Mouse (Mus musculus): ENCODE results near the gene Fggy.

Fggy gene

DNA sequence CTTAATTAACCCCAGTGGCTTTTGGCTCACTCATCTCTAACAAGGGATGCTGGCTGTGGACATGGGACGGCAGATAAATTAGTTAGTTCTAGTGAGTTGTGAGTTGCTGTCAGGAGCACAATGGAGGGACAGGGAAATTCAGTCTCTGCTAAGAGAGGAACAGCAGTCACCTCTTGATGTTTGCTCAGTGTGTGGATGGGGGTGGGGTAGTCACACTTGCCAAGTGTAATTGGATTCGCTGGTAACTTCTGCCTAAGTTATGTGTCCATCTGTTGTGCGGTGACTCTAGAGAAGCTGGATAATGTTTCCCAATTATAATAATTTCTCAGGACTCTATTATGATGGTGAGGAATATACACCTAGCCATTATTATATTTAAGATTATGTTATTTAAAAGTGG, 107.0 kb downstream of the Fggy start:
- no peak for DNase-seq (ENCODE audit: low spot score)

DNA sequence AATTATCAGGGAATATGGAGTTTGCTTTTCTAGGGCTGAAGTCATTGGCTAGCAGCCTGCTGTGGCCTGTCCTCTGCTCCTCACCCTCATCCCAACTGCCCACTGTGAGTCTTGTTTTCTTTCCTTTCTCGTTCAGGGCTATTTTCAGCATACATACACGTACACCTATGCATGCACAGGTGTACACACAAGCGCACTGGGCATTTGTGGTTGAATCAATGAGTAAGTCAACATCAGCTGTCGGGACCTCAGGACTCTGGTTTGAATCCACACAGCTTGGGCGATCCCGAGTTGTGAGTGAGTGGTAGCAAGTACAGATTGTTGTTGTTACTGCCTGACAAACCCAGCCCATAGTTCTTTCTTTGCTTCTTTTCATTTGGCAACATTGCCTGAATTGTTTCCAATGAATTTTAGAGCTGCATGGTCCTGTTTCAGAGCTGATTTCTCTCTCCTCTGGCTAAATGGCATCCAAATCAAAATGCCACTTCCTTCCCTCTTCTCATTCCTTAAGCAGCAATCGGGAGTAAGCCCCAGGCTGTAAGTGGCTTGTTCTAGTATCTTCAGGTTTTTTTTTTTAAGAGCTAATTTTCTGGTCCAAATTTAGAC, 109.1 kb downstream of the Fggy start:
- DNase-seq (ENCODE audit: low spot score), result no peak

- no peak for DNase-seq (ENCODE audit: low spot score)
Observed at GRCm38 (mm10) chr4:95666896-95667295, 109.6 kb downstream of the Fggy start.

GRCm38 (mm10) chr4:95667595-95667994, 110.3 kb downstream of the Fggy start:
- DNase-seq (ENCODE audit: low spot score), result no peak

DNA sequence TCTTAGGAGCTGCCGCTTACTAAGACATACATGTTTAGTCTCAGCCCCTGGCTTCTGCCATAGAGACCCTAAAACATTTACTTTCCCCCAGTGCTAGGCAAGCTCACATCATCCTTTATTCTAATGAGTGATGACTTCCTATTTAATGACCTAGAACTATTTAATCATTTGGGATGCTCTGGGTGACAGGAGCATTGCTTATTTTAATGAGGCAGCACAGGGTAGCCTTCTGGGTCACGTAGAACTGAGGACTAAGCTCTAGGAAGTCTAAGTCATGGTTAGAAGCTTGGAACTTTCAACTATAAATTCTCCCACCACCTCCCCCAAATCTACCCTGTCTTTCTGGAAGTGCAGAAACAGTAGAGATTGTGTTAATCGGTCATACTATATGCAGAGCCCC, 111.2 kb downstream of the Fggy start:
- no peak for DNase-seq (ENCODE audit: low spot score)

DNA sequence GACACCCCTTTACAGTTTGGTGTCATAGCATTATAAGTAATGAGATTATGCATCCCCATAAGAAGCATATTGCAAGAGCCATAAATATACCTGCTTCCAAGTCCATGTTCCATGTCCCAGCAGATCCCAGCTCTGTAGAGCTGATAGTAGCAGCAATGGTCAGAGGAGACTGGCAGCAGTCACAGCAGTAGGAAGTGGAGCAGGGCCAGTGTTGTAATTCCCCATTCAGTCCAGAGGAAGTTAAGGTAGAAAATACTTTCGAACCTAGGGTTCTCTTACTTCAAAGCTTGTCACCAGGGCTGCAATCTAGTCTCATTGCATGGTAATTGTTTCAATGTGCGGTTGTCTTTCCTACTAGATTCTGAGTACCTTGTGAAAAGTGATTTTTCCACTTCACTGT, 112.0 kb downstream of the Fggy start:
- DNase-seq (ENCODE audit: low spot score), result no peak

DNA sequence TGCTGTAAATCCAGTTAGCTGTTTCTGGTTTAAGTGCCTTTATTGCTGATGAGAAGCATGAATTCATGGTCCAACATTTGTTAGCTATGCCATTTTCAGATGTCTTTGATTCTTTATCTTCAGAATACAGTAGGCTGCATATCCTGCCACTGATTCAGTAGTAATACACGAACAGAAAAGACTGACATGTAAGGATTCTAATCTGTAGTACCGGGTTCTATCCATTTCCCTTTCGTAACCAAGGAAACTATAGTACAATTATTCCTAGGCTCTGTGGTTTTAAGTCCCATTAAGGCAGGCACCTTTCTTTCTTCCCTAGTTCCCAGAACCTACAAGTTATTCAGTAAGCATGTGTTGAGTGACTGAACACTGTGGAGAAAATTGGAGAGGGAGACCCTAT, 113.3 kb downstream of the Fggy start:
- no peak for DNase-seq (ENCODE audit: low spot score)

GRCm38 (mm10) chr4:95672039-95672438, 114.7 kb downstream of the Fggy start:
- DNase-seq (ENCODE audit: low spot score), result no peak

DNA sequence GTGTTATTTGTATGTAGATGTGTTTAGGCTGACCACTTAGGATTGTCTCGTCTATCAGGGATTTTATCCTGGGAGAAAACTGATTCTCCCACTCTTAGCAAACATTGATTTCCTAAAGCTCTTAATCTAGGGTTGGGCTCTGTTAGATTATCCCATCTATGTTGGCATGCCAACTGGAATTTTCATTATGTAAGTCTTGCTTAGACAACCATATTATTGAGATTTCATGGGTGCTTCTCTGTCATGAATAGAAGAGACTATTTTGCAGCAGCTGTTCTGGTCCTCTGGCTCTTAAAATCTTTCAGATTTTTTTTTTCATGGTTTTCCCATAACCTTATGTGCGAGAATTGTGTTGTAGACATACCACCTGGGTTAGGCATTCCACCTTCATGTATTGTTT, 119.1 kb downstream of the Fggy start:
- DNase-seq (ENCODE audit: low spot score), result no peak

- no peak for DNase-seq (ENCODE audit: low spot score)
Observed at GRCm38 (mm10) chr4:95680756-95681449, 123.6 kb downstream of the Fggy start.

GRCm38 (mm10) chr4:95684522-95685080, 127.3 kb downstream of the Fggy start:
- DNase-seq (ENCODE audit: low spot score), result no peak

DNA sequence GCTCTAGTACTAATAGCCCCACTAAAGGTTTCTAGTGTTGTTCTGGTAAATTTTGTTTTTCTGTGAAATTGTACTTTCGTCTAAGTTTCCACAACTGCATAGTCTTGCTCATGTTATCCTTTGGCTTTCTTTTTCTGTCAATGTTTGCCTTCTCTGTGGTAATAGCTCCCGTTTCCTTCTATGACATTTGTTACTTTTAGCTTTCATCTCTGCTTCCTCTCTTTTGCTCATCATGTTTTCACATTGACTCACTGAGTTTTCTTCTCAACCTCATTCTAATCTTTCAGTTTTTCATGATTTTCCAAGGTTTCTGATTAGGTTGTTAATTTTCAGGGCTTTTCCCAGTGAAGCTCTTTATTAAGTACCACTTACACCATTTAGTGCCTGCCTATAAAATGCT, 129.5 kb downstream of the Fggy start:
- no peak for DNase-seq (ENCODE audit: low spot score)

DNA sequence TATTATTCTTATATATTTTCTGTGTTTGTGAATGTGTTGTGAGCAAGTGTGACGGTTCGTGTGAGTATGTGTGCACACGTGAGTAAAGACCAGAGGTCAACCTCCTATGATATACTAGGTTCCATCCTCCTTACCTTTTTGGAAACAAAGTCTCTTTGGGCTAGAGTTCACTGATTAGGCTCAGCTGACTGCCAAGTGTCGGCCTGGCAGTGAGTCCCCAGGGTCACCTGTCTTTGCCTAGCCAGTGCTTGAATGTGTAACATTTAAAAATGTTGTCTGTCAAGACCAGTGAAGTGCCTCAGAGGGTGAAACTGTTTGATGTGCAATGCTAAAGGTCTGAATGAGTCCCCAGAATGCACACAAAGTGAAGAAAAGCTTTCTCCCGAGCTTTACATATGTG, 130.0 kb downstream of the Fggy start:
- no peak for DNase-seq (ENCODE audit: low spot score)

DNA sequence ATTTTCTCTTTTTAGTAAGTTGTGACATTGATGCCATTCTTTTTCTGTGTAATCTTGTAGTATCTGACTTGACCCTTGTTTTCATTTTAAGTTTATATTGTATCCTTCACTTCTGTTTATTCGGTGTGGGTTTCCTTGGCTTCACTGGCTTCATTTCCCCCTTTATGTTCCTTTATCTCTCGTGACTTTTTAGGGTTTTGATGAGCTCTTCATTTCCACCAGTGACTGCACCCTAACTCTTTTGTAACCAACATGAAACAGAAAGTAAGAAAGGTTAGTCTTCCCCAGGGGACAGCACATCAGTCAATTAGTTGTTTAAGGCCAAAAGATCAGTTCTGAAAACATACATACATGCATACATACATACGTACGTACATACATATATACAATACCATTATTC, 130.9 kb downstream of the Fggy start:
- DNase-seq (ENCODE audit: low spot score), result no peak

DNA sequence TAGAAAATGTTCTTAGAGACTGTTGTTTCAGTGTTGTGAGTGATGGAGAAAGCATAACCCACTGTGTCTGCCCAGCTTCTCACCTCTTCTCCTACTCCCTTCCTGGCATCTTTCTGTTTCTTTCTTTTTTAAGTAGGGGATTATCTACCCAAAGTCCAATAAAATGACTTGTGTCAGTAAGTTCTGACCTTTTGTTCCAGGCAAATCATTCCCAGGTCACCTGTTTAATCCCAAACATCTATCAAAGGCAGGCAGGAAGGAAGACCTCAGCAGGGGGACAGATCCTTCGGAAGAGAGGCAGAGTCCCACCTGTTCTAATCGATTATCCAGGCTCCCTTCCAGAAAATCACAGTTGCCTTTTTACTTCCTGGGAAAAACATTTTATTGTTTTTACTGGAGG, 143.1 kb downstream of the Fggy start:
- DNase-seq (ENCODE audit: low spot score), result no peak

DNA sequence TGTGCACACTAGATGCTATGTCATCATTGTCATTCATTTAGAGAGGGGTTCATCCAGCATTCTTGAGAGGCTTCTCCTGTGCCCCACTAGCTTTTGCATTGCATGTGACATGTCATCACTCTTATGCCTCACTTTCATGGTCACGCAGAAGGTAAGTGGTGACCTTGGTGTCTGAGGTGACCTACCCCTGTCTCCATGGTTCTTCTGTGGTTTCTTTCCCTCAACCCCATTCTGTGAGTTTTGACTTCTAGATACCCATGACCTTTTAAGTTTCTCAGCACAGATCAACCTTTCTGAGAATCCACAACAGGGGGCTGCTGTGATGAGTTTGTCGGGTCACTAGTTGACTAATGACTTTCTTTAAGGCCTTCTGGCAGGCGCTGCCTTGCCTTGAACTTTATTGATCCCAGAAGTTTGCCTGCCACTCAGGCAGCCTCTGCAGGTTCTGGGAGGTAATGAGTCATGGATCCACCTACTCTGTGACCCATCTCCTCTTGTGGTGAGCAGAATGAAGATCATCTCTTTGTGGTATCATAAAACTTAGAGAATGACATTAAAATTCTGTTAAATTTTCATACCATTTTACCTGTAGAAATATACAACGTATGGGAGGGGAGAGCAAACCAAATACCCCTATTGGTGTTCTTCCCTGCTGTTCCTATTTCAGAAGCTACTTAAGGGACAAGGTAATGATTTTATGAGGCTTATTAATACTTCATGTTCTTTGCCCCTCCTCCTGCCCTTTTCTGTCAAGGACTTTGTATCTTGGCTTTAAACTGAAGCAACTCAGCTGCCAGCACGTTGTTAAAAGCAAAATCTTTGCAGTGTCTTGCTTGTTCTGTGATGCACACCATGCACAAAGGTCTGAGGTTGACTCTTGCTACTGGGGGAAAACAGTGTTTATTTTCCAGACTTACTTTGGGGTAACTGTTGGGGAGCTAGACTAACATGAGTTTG, 150.9 kb downstream of the Fggy start:
- DNase-seq (ENCODE audit: low spot score), result no peak

DNA sequence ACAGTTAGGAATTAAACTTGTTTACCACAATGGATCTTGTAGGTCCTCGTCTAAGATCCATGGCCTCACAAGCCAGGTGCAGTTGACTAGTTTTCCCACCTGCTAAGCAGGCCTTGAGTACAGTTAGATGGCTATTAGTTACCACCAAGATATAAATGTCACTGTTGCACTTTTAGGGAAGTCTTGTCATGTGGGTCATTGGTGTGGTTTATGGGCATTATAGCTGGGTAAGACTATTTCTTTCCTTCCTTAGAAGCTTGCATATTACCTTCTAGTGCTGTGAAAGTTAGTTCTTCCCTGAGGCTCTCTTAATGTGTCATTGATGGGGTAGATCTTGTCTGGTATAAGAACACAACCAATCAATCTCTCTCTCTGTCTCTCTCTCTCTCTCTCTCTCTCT, 152.4 kb downstream of the Fggy start:
- no peak for DNase-seq (ENCODE audit: low spot score)

DNA sequence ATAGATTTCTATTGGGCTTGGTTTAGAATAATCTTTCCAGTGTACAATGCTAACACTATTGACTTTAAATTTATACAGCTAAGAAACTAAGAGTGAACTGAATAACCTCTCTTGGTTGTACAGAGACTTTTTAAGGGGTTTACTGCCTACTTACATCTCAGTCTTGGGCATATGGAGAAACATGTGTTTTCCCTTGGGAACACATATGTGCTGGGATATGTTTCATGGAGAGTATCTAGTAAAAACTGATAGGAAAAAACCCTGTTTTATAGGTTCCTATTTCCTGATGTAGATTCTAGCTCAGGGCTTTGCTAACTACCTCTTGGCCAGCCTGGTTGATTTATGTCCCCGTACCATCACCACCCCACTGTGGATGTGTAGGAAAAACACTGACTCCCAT, 155.5 kb downstream of the Fggy start:
- no peak for DNase-seq (ENCODE audit: low spot score)

DNA sequence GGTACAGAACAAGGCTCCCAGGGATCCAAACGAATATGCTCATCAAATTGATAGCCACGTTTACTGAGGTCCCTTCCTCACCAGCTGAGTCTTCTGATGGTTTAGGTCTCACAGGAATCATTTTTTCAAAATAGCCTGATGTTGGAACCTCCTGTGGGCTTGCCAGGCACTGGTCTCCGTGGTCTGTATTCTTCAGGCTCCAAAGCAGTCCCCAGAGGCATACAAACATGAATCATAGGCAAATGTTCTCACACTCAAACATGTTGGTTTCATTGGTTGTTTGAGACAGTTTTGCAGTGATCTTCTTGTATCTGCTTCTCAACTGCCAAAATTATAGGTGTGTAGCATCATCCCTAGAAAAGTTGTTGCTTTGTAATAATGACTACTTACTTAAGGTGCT, 156.0 kb downstream of the Fggy start:
- DNase-seq (ENCODE audit: low spot score), result no peak

DNA sequence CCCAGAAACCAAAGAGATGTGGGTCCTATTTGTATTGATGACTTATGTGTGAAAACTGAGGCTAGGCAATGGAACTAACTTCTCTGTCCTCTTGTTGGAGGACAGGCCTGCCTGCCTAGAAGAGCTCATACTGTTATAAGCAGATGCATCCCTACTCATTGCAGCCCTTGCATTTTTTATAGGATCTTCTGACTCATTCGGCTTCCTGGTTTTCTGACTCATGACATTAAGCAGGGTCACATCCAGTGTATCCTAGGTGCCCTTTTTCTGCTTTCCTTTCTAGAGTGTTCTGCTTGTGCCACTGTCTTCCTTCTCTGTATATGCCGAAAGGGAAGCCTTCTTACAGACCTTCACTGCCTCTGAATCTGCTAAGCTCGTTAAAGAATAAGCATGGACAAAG, 158.8 kb downstream of the Fggy start:
- DNase-seq (ENCODE audit: low spot score), result no peak

- DNase-seq (ENCODE audit: low spot score), result no peak
Observed at GRCm38 (mm10) chr4:95723615-95724014, 166.3 kb downstream of the Fggy start.

DNA sequence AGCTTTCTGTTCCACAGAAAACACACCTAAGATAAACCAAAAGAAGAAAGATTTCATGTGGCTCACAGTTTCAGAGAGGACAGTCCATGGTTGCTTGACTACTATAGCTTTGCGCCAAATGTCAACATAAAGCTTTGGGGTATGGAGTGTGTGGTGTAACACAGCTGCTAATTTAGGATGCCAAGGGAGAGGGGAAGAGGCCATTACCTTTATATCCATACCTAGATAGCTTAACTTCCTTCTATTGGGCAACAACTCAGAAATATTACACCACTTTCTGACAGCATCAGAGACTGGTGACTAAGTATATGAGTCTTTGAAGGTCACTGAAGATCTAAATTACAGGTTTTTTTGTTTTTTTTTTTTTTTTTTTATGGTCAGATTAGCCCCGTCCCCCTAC, 169.1 kb downstream of the Fggy start:
- DNase-seq (ENCODE audit: low spot score), result no peak

All from testis, postnatal 10 days (tissue).